Comparison of ENCODE assay signal across 10 mouse cellular contexts in genomic region chr14:116928796-116929529, GRCm38 (mm10). TPM values are rescaled to one million over a fixed set of nuclear protein-coding genes. Genes with fewer than 3 reads are reported as not detected.
DNase-seq lines count a peak whose midpoint lies in the region; ATAC-seq and TF ChIP-seq lines count a peak whose summit lies in the region.
"Had no signal": no experiment of that assay in that cellular context is flagged by ENCODE, and none has a peak within 500 bp of the region (broad histone marks: within the 10 kb centered on the region; RNA-seq: fewer than 3 reads in every experiment).

No protein-coding gene starts in this region.

- no peaks in the 10 kb centered on the region for H3K27me3 ChIP-seq in heart, adult 2 months (ENCODE audit: control insufficient read depth, insufficient read depth, low read length)
- H3K27me3 ChIP-seq in forebrain, postnatal 0 days (ENCODE audit: insufficient read depth, low read length) = no peaks in the 10 kb centered on the region
- H3K27me3 ChIP-seq in midbrain, embryonic 13.5 days = no peaks in the 10 kb centered on the region

- no peak overlapping the region for H3K9ac ChIP-seq in heart, adult 2 months (ENCODE audit: low read depth, low read length)
- 0 out of 2 replicates have a peak overlapping the region, but pooled peaks have one; percentile 3 for H3K9ac ChIP-seq in forebrain, postnatal 0 days
- H3K9ac ChIP-seq in midbrain, embryonic 13.5 days (replicated peaks) = no peak overlapping the region

- no peaks in the 10 kb centered on the region for H3K79me2 ChIP-seq in heart, adult 2 months (replicated peaks; ENCODE audit: control insufficient read depth, insufficient read depth, low read length)

- H3K4me3 ChIP-seq in heart, adult 2 months = peak overlapping the region; percentile 3; the same call in 1 of the 2 replicates
- peak overlapping the region; percentile 74 for H3K4me3 ChIP-seq in forebrain, postnatal 0 days (ENCODE audit: low read depth, low read length)
- peak overlapping the region; percentile 89 for H3K4me3 ChIP-seq in midbrain, embryonic 13.5 days (replicated peaks)
- H3K4me3 ChIP-seq: megakaryocyte, embryonic 14.5 days had no signal

- no peak for TF ChIP-seq POLR2A in heart, adult 2 months (IDR thresholded peaks at IDR 0.05; ENCODE audit: insufficient read depth, low read depth, low read length)

- no peak for DNase-seq in heart, adult 2 months
- no peak for DNase-seq in heart, postnatal 4 days
- peak; percentile 87 for DNase-seq in Muller cell, postnatal 12 days (ENCODE audit: inconsistent ontology term)
- peak; percentile 22 for DNase-seq in forebrain, postnatal 0 days
- DNase-seq in right cerebral cortex, adult 2 months (ENCODE audit: low spot score in 2 of 2) = no peak
- DNase-seq in frontal cortex, postnatal 36 days (ENCODE audit: low spot score in 2 of 2) = no peak

- TF ChIP-seq CTCF in heart, adult 2 months (IDR thresholded peaks at IDR 0.05) = no peak
- no peak for TF ChIP-seq CTCF in forebrain, postnatal 0 days (IDR thresholded peaks at IDR 0.05; ENCODE audit: low read depth)

- no peak overlapping the region for H3K27ac ChIP-seq in heart, adult 2 months
- no peak overlapping the region for H3K27ac ChIP-seq in forebrain, postnatal 0 days (ENCODE audit: low read depth, low read length)
- no peak overlapping the region for H3K27ac ChIP-seq in midbrain, embryonic 13.5 days

- no peak for ATAC-seq in forebrain, postnatal 0 days
- no peak for ATAC-seq in midbrain, embryonic 13.5 days
- ATAC-seq in monocyte, adult 5-6 weeks (replicated peaks; ENCODE audit: insufficient number of reproducible peaks, low FRiP score, low TSS enrichment, poor library complexity, severe bottlenecking) = no peak
- ATAC-seq: CD4-positive, CD25-positive, alpha-beta regulatory T cell, adult 4 months had no signal

- H3K36me3 ChIP-seq in heart, adult 2 months (ENCODE audit: control insufficient read depth, insufficient read depth, low read length) = no peaks in the 10 kb centered on the region
- no peaks in the 10 kb centered on the region for H3K36me3 ChIP-seq in forebrain, postnatal 0 days (ENCODE audit: insufficient read depth)
- H3K36me3 ChIP-seq in midbrain, embryonic 13.5 days = no peaks in the 10 kb centered on the region

- TF ChIP-seq EP300 in heart, adult 2 months (IDR thresholded peaks at IDR 0.05; ENCODE audit: insufficient read depth, low read depth, low read length) = no peak

- intact Hi-C loops in heart, adult 2 months (cut with DNase I) = loop anchor here (10.0 kb wide), 1 partner anchor 196 kb away; no protein-coding TSS in a partner anchor

- H3K4me2 ChIP-seq in forebrain, postnatal 0 days (ENCODE audit: low read depth) = peak overlapping the region; percentile 89
- peak overlapping the region; percentile 92 for H3K4me2 ChIP-seq in midbrain, embryonic 13.5 days (replicated peaks)

- no peaks in the 10 kb centered on the region; the same call in 1 of the 2 replicates for H3K4me1 ChIP-seq in heart, adult 2 months (ENCODE audit: control insufficient read depth, insufficient read depth, low read length)
- H3K4me1 ChIP-seq in forebrain, postnatal 0 days (ENCODE audit: insufficient read depth) = peaks cover 10% of the 10 kb centered on the region
- peaks cover 22% of the 10 kb centered on the region for H3K4me1 ChIP-seq in midbrain, embryonic 13.5 days (replicated peaks)

- 35% methylated on average over 7 of the region's 7 CpGs for whole genome bisulfite sequencing in heart, adult 2 months
- WGBS in forebrain, postnatal 0 days = 28% methylated on average over 7 of the region's 7 CpGs
- 32% methylated on average over 7 of the region's 7 CpGs for WGBS in midbrain, embryonic 13.5 days

- H3K9me3 ChIP-seq in forebrain, postnatal 0 days (ENCODE audit: low read length) = no peaks in the 10 kb centered on the region
- H3K9me3 ChIP-seq in midbrain, embryonic 13.5 days = no peaks in the 10 kb centered on the region

RNA-seq across cellular contexts. Expression of gene Gpc6, which starts 3.8 kb away (rescaled TPM):
- 10 to 100 TPM in 1 of 2 experiments, 1 to 10 TPM in 1; 8.0 to 10.3 TPM for total RNA-seq in heart, adult 2 months (2021)
- polyA plus RNA-seq in heart, adult 2 months (2012; rRNA removed) = 4.6 and 8.4 TPM in 2 replicates
- 10 to 100 TPM; 35.6 to 41.2 TPM for total RNA-seq in heart, postnatal 4 days (2021)
- total RNA-seq in forebrain, postnatal 0 days (2014; rRNA removed) = 12.5 and 20.8 TPM in 2 replicates
- 7.4 and 10.9 TPM in 2 replicates for polyA plus RNA-seq in forebrain, postnatal 0 days (2015; fragmentation: Nextera tagmentation; extraction: Ambion mirVana)
- polyA plus RNA-seq in midbrain, embryonic 13.5 days (2015; fragmentation: Nextera tagmentation; extraction: Ambion mirVana) = 20.3 and 20.8 TPM in 2 replicates
- total RNA-seq in monocyte, adult 5-6 weeks (2017) = not detected in 3 replicates

Comparison
In these comparisons a context has a peak if more than half of its experiments do, and no peak if none do; other contexts are left out.
1. DNase-seq: peak in Muller cell, postnatal 12 days (single experiment) and forebrain, postnatal 0 days (single experiment); none in heart, adult 2 months (0 of 2), heart, postnatal 4 days (single experiment), right cerebral cortex, adult 2 months (0 of 2) and frontal cortex, postnatal 36 days (0 of 2).
2. H3K4me3 ChIP-seq: peak in every context shown above with its lines; median percentile 89 in midbrain, embryonic 13.5 days; 74 in forebrain, postnatal 0 days; 3 in heart, adult 2 months.